Comparison of ENCODE assay signal across 22 mouse cellular contexts in genomic region chr5:69209401-69209800, GRCm38 (mm10).
DNase-seq lines count a peak whose midpoint lies in the region; ATAC-seq lines count a peak whose summit lies in the region.
"Had no signal": no experiment of that assay in that cellular context is flagged by ENCODE, and none has a peak within 500 bp of the region (broad histone marks: within the 10 kb centered on the region; RNA-seq: fewer than 3 reads in every experiment).

No protein-coding gene starts in this region.

- peak; percentile 23; the same call in 1 of the 2 replicates for ATAC-seq in forebrain, embryonic 14.5 days
- ATAC-seq in forebrain, embryonic 15.5 days (replicated peaks), result no peak
- ATAC-seq: forebrain, postnatal 0 days; intestine, postnatal 0 days had no signal

- H3K4me3 ChIP-seq in forebrain, embryonic 14.5 days (ENCODE audit: low read depth, low read length), result no peak overlapping the region
- no peak overlapping the region for H3K4me3 ChIP-seq in forebrain, embryonic 15.5 days
- H3K4me3 ChIP-seq: gastrocnemius, adult 2 months; hindbrain, embryonic 12.5 days; hindbrain, embryonic 15.5 days had no signal

- DNase-seq in cerebellum, postnatal 10 days, result peak; percentile 15 to 18
- DNase-seq in cerebellum, postnatal 36 days, result no peak
- peak; percentile 46 for DNase-seq in forebrain, embryonic 14.5 days (ENCODE audit: low spot score)
- DNase-seq in retina, postnatal 1 day, result peak; percentile 66
- DNase-seq in retina, embryonic 14.5 days (ENCODE audit: low spot score), result no peak
- DNase-seq in telencephalon, adult 2 months (ENCODE audit: low read depth, low spot score), result peak; percentile 6
- DNase-seq in kidney, adult 11 months, result no peak
- DNase-seq: adrenal gland, adult 2 months; adrenal gland, postnatal 14 days; B cell, adult 2 months; cerebellum, adult 9-11 months; forebrain, postnatal 0 days; gastrocnemius, adult 2 months; gastrocnemius, postnatal 14 days; heart, adult 11 months had no signal

- H3K9me3 ChIP-seq in forebrain, embryonic 14.5 days (replicated peaks; ENCODE audit: control insufficient read depth, low read length), result no peaks in the 10 kb centered on the region
- H3K9me3 ChIP-seq in forebrain, embryonic 15.5 days, result no peaks in the 10 kb centered on the region
- H3K9me3 ChIP-seq: G1E; hindbrain, embryonic 12.5 days; hindbrain, embryonic 15.5 days had no signal

- no peaks in the 10 kb centered on the region for H3K36me3 ChIP-seq in forebrain, embryonic 14.5 days (ENCODE audit: control insufficient read depth, insufficient read depth, low read length)
- H3K36me3 ChIP-seq in forebrain, embryonic 15.5 days, result no peaks in the 10 kb centered on the region
- H3K36me3 ChIP-seq: G1E; hindbrain, embryonic 12.5 days; hindbrain, embryonic 15.5 days had no signal

- H3K27me3 ChIP-seq in forebrain, embryonic 14.5 days (replicated peaks; ENCODE audit: control insufficient read depth, insufficient read depth, low read length), result no peaks in the 10 kb centered on the region
- H3K27me3 ChIP-seq in forebrain, embryonic 15.5 days, result no peaks in the 10 kb centered on the region
- H3K27me3 ChIP-seq: CH12.LX; hindbrain, embryonic 12.5 days; hindbrain, embryonic 15.5 days had no signal

- no peak overlapping the region for H3K4me2 ChIP-seq in forebrain, embryonic 14.5 days (ENCODE audit: low read length)
- no peak overlapping the region for H3K4me2 ChIP-seq in forebrain, embryonic 15.5 days (replicated peaks)
- H3K4me2 ChIP-seq: heart, embryonic 11.5 days; hindbrain, embryonic 12.5 days; hindbrain, embryonic 15.5 days had no signal

- no peak overlapping the region for H3K9ac ChIP-seq in forebrain, embryonic 14.5 days (ENCODE audit: low read length)
- no peak overlapping the region for H3K9ac ChIP-seq in forebrain, embryonic 15.5 days (replicated peaks)
- H3K9ac ChIP-seq: forebrain, postnatal 0 days; hindbrain, embryonic 12.5 days; hindbrain, embryonic 15.5 days had no signal

- no peak overlapping the region for H3K27ac ChIP-seq in forebrain, embryonic 14.5 days (ENCODE audit: low read depth, low read length)
- no peak overlapping the region for H3K27ac ChIP-seq in forebrain, embryonic 15.5 days (replicated peaks)
- H3K27ac ChIP-seq: gastrocnemius, adult 2 months; hindbrain, embryonic 12.5 days; hindbrain, embryonic 15.5 days had no signal

- no peaks in the 10 kb centered on the region for H3K4me1 ChIP-seq in forebrain, embryonic 14.5 days (ENCODE audit: control insufficient read depth, insufficient read depth, low read length)
- H3K4me1 ChIP-seq in forebrain, embryonic 15.5 days, result no peaks in the 10 kb centered on the region
- H3K4me1 ChIP-seq: hindbrain, embryonic 12.5 days; hindbrain, embryonic 15.5 days had no signal

Comparison
In these comparisons a context has a peak if more than half of its experiments do, and no peak if none do; other contexts are left out.
1. DNase-seq: peak in cerebellum, postnatal 10 days (2 of 2), forebrain, embryonic 14.5 days (single experiment), retina, postnatal 1 day (single experiment) and telencephalon, adult 2 months (single experiment); none in cerebellum, postnatal 36 days (0 of 2), retina, embryonic 14.5 days (single experiment) and kidney, adult 11 months (single experiment).